Mouse (Mus musculus) neural tube, embryonic 10.5 days (tissue): ENCODE data around the gene Casc3.

ENCODE experiments used
- DNase-seq: peaks from one replicate; pipeline ENCODE4 v3.0.0-alpha.2; 2017; ENCODE audit warnings: low spot score; ENCODE audit errors: extremely low spot score

The Casc3 gene

GRCm38 (mm10) chr11:98829875-98830274 lies 25.2 kb downstream of the Casc3 start:
- DNase-seq: no peak

- DNase-seq: no peak
These were observed 30.6 kb downstream of the Casc3 start for GRCm38 (mm10) chr11:98835296-98835695.

- no peak for DNase-seq
These were observed 31.0 kb downstream of the Casc3 start for GRCm38 (mm10) chr11:98835725-98836124.

- DNase-seq: no peak
These were observed 31.4 kb downstream of the Casc3 start for GRCm38 (mm10) chr11:98836128-98836527.

- peak; percentile 85 for DNase-seq
These were observed 32.0 kb downstream of the Casc3 start, which contains the start of gene Rapgefl1 for GRCm38 (mm10) chr11:98836651-98837141. TSS of gene Rapgefl1 (plus strand) at chr11:98836785.

GRCm38 (mm10) chr11:98837231-98837704 lies 32.6 kb downstream of the Casc3 start:
- peak; percentile 57 for DNase-seq

- no peak for DNase-seq
These were observed 33.2 kb downstream of the Casc3 start for GRCm38 (mm10) chr11:98837917-98838316.

GRCm38 (mm10) chr11:98838512-98838911 lies 33.8 kb downstream of the Casc3 start:
- no peak for DNase-seq

GRCm38 (mm10) chr11:98839402-98839801 lies 34.7 kb downstream of the Casc3 start:
- no peak for DNase-seq

GRCm38 (mm10) chr11:98839897-98840296 lies 35.2 kb downstream of the Casc3 start:
- DNase-seq: no peak

- no peak for DNase-seq
These were observed 41.3 kb downstream of the Casc3 start for GRCm38 (mm10) chr11:98846016-98846415.

GRCm38 (mm10) chr11:98846865-98847604 lies 42.3 kb downstream of the Casc3 start:
- no peak for DNase-seq

- peak; percentile 46 for DNase-seq
These were observed 44.6 kb downstream of the Casc3 start for GRCm38 (mm10) chr11:98849196-98849894.

- peak; percentile 52 for DNase-seq
These were observed 45.7 kb downstream of the Casc3 start for GRCm38 (mm10) chr11:98850100-98851093.

GRCm38 (mm10) chr11:98854116-98854515 lies 49.4 kb downstream of the Casc3 start:
- no peak for DNase-seq

GRCm38 (mm10) chr11:98854659-98855058 lies 50.0 kb downstream of the Casc3 start:
- DNase-seq: no peak

GRCm38 (mm10) chr11:98858759-98859731 lies 54.3 kb downstream of the Casc3 start:
- DNase-seq: peak; percentile 90

- DNase-seq: peak; percentile 93
These were observed 58.5 kb downstream of the Casc3 start, which contains the start of gene Wipf2 for GRCm38 (mm10) chr11:98863028-98863750. TSS of gene Wipf2 (plus strand) at chr11:98863638.

- DNase-seq: peak; percentile 80
These were observed 59.2 kb downstream of the Casc3 start for GRCm38 (mm10) chr11:98863751-98864429.
